Mouse (Mus musculus) left cerebral cortex, adult 8-10 months (tissue): ENCODE measurements around the gene Capzb. TPM values are rescaled to one million over a fixed set of nuclear protein-coding genes. Genes with fewer than 3 reads are reported as not detected.
A peak's percentile ranks its signal among the peaks of the same experiment; 100 is the strongest.

Experiments used
- DNase-seq, 2 experiments: peaks; one replicate each; pipeline ENCODE4 v3.0.0; 2022; ENCODE audit warnings: low spot score in 2 of 2
- total RNA-seq, 4 experiments: library from RNA; stranded (reverse); gene quantifications; 2 replicates each; pipeline ENCODE4 v1.2.4; 2022

Gene Capzb
- total RNA-seq = 100 to 1,000 TPM; 310 to 345 (median 321) TPM

DNA sequence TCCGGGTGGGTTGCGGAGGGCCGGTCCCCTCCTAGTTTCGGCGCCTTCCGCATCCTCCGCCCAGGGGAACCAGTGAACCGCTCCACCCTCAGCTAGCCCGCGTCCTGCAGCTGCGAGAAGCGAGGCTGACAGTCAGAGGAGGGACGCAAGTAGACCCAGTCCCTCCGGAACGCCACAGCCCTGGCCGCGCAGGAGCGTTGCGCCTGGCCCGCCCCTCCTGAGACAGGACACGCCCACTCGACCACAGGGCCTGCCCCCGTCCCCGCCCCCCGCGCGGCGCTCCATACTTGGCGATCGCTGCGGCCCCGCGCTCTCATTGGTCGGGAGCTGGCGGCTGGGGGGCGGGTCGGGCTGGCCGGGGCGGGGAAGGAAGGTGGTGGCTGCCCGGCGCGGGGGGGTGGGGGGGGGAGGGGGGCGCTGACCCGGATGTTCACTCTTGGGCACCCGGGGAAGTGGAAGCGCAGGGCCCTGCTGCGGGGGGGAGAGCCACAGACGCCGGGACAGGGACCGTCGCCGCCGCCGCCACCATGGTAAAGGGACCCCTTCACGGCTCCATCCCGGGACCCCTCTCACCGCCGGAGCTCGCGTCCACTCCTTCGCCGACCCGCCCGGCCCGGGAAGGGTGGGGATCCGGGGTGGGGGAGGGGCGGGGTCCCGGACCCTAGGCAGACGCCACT is at the start of gene Capzb:
Gene Capzb (plus strand): TSS at position 401 of the 677 bp plus-strand sequence.
- DNase-seq = peak; percentile 87 to 96

DNA sequence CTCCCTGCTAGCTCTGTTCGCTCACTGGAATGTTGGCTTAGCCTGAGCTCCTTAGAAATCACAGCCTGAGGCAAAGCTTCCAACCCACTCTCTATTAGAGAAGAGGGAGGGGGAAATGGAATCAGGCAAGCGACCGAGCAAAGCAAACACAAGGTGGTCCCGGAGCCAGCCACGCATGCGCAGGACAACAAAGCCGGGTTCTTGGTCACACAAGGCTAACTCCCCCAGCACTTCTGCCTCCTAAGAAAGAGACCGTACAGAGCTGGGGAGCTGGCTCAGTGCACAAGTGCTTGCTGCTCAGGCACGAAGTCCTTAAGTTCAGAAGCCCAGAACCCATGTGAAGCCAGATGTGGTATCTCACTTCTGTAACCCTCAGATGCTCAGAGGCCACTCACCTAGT is 49.7 kb upstream of the Capzb start:
- no peak for DNase-seq

DNA sequence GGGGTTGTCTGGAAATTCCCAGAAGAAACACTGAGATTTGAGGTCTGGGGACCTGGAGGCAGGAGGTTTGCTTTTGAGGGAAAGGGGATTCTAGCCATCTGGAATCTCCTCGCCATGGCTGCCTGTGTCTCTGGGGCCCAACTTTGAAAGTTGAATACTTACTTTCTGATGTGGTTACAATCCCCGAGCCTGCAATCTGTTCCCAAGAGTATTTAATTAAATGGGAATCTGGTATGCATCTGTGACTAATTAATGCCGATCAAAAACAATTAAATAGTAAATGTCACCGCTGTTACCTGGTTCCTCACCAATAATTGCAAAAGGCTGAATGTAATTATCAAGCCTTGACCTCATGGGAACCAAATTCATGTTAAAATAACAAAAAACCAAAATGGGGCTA is 48.1 kb upstream of the Capzb start:
- no peak for DNase-seq

DNA sequence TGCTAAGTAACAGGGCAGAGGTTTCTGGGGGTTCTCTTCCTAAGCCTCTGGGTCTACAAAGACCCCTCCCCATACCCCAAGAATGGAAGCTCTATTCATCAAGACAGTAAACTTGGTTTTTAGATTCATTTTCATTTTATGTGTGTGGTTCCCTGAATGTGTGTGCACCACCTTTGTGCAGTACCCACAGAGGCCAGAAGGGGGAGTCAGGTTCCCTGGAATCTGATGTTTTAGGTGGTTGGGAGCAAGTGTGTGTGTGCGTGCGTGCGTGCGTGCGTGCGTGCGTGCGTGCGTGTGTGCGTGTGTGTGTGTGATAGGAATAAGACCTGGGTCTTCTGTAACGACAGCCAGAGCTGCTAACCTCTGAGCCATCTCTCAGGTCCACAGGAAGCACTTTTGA is 47.5 kb upstream of the Capzb start:
- no peak for DNase-seq

DNA sequence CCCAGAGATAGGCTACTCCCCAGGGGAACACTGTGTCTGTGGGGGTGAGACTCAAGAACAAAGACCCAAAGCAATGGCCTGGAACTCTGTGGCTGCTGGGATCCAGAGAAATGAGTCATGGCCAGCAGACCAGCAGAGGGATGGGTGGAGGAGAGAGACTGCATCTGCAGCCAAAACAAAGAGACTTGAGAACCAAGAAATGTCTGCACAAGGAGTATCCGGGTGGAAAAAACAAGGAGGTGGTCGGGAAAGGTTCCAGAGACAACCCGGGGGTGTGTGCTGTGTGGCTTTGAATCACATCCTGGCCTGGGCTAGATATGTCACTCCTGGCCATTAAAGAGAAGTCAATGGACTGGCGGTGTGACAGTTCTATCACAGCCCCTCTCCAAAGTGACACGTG is 45.9 kb upstream of the Capzb start:
- peak in 1 of 2 experiments; percentile 52 for DNase-seq

DNA sequence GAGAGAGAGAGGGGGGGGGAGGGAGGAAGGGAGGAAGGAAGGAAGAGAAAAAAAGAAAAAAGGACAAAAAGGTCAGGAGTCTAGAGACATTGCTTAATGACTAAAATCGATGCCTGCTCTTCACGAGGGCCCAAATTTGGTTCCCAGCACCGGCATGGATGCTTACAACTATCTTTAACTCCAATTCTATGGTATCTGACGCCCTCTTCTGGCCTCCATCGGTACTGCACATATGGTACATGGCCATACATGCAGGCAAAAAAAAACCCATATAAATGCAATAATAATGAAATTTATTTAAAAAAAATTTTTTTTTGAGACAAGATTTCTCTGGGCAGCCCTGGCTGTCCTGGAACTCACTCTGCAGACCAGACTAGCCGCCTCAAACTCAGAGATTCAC is 41.3 kb upstream of the Capzb start:
- no peak for DNase-seq

DNA sequence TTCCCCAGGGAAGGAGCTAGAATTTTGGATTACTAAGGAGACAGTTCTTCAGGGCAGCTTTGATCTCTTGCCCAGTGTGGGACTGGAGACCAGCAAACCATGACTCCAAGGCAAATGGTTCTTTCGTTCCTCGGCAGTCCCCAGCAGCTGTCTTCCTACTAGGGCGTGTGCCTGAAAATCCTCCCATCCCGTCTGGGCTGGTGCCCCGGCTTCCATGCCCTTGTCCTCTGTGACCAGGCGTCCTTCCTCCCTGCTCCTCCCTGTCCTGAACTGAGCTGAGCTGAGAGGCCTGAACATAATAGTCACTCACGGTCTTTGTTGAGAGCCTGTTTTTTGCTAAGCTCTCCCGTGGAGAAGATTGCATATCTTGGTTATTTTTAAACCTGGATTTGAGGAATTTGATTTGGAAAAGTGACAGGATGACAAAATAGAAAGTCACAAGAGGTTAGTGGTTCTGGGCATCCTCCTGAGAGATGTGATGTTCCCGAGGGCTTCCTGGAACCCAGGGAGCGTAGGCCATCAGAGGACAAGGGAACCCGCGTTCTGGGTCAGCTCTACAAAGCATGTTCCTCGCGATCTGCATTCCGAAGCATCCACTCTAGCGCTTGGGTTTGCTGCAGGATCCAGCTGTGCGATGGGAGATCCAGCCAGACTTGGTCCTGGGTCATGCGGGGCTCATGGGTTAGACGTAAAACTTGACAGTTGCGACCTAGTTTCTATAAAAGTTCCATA is 38.0 kb upstream of the Capzb start:
- DNase-seq = no peak

DNA sequence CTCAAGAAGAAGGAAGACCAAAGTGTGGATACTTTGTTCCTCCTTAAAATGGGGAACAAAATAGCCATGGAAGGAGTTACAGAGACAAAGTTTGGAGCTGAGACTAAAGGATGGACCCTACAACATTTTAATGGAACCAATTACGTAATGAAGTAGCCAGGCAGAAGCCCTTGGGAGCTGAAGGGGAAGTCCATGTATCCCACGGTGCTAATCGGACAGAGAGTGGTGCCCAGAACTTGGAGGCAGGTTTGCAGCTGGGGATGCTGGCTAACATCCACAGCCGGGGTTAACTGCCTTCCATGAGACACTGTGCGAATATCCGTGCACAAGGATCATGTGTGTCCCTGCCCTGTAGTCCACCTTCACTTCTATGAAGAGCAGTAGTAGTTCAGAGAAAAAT is 36.2 kb upstream of the Capzb start:
- DNase-seq = no peak

DNA sequence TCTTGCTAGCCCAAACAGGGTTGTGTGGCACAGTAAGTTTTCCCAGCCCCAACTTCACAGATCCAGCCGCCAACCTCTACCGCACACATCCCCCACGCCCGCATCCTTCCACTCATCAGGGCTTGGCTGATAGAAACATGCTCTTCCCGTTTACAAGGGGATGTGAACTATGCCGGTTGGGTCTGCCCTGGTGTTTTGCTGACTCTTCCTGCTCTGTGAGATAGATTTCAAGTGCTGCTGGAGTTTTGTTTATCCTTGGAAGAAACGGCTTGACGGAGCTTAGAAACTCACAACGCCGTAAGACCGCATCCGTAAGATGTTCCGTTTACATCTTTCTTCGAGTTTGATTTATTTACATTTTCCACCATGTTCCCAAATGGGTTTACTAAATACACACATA is 34.3 kb upstream of the Capzb start:
- no peak for DNase-seq

DNA sequence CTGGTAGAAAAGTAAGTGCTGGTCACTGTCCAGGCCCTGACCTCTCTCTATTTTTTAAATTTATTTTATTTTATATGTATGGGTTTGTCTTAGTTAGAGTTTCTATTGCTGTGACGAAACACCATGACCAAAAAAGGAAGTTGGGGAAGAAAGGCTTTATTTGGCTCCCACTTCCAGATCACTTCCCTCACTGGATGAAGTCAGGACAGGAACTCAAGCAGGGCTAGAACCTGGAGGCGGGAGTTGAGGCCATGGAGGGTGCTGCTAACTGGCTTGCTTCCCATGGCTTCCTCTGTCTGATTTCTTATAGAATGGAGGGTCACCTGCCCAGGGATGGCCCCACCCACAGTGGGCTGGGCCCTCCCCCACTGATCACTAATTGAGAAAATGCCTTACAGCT is 31.6 kb upstream of the Capzb start:
- no peak for DNase-seq

DNA sequence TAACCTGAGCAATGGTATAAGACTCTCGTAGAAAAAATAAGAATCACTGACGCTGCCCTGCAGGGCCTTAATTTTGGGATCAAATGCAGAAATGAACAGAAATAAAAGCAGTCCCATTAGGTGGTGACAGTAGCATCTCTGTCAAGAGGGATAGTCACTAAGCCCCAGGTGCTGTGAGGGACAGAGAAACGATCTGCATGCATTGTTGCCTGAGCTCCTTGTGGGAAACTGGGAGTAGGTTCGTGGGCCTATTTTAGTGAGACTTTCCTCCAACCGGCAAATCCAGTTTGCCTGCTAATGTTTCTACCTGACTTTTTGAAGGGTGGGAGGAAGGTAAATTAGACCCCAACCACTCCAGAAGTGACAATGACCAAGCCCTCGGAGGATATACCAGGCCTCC is 28.6 kb upstream of the Capzb start:
- DNase-seq = no peak

DNA sequence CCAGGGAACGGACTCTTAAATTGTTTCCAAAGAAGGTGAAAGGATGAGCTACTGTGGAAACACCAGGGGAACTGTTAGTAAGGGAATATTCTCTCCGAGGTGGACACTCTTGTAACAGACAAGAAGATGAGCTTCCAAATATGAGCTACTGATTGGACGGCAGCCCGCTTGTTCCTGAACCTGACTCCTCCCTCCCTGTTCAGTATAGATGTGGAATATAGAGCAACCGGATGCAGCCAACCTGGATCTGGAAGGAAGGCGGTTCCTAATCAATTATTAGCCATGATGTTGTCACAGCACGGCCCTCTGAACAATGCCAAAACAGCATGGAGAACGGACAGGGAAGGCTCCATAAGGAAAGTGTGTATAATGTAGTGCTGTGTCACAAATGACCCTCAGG is 27.4 kb upstream of the Capzb start:
- no peak for DNase-seq

DNA sequence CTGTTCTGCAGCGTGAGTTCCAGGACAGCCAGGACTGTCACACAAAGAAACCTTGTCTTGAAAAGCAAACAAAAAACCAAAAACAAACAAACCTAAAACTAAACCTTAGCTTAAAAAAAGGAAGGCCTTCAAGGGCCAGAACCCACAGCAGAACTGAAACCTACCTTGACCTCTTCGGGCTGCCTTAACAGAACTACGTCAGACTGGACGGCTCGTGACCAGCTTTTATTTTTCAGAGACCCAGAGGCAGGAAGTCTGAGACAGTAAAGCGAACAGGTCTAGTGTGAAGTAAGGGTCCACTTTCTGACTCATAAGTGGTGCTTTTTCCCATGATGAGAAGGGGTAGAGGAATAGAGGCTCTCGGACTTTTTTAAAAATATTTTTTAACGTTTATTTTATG is 26.5 kb upstream of the Capzb start:
- no peak for DNase-seq

DNA sequence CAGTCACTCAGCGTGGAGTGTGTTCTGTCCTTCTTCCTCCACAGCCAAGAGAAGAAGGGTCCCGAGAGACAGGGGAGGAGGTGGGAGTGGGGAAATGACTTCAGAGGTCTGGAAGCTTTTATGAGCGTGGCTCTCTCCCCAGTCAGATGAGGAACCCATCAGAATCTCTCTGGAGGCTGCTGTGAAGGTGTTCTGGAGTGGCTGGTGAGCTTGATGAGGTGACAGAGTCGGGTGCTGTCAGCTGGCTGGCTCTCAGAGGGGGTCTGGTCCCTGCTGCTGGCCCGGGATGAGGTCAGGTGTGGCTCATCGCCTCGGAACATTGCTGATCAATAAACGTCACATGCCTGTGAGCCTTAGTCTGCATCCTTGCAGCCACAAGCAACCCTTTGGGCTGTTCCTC is 25.6 kb upstream of the Capzb start:
- DNase-seq = no peak

DNA sequence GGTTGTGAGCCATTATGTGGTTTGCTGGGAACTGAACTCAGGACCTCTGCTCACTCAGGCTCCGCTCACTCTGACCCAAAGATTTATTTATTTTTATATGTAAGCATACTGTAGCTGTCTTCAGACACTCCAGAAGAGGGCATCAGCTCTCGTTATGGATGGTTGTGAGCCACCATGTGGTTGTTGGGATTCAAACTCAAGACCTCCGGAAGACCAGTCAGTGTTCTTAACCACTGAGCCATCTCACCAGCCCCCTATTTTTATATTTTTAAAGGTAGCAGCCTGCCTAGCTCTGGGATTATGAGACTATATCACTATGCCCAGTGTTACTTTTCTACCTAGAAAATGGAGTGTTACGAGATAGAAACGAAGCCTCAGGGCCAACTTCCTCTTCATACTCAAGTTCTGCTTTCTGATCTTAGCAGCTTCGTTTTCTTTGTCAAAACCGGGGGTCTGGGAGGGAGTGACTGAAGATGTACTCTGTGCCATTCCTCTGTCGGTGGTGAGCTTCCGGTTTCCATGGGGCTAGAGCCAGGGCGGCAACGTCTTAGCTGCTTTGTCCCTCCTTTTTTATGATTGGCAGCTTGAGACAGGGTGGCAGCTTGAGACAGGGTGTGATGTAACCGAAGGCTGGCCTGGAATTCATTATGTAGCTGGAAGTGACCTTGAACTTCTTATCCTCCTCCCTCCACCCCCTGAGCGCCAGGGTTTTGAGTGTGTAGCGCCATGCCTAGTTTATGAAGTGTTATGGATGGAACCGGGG is 23.5 kb upstream of the Capzb start:
- no peak for DNase-seq

DNA sequence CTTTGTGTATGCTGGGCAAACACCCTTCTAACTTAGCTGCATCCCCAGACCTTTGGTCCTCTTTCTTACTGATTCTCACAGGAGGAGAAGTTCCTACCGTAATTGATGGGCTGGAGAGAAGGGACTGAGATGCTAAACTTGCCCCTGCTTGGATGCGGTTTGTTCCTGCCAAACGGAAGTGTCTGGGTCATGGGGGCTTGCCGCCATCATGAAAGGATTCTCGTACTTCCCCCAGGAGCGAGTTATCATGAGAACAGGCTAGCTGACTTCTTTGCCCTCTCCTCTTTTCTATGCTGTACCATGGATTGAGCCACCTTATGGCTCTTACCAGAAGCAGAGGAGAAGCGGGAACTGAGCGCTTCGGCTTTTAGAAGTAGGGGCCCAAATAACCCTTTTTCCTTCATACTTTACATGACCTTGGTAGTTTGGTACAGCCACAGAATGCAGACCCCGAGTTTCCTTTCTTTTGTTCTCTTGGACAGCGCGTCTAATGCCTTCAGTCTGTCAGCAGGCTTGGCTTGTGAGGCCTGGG is 22.9 kb upstream of the Capzb start:
- DNase-seq = no peak

DNA sequence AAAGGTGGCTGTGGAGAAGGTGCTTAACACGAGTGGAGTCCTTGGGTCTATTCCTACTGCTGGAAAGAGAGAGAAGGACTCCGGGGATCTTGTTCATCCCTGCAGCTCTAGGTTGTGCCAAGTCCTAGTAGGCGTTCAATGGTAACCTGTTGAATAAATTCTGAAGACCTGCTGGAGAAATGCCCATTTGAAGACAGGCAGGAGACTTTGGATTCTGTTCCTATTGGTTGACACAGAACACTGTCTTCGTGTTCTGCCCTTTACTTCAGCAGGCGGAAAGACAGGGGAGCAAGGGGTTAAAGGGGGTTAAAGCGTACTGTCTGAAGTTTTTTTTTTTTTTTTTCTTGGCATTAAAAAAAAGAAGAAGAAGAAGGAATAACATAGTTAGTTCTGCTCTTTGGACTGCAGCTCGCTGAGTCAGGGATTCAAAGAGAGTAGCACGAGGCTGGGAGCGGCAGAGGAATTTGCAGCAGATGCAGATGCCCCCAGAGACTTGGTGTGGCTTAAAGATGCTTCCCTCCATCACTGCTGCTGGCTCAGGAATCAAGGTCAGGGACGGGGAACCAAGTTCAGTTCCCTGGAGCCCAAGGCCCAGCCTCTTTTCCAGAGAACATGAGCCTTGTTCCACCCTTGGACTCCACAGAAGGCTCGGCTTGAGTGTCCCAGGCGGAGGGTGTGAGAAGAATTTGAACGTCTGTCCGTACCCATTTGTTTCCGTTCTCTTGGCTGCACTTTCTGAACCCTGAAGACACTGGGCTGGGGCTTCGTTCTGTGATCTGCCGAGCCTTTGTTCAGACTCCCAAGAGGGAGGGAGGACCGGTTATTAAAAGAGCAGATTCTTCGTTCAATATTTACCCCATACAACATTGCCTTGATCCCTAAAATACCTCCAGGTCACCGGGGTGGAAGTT is 17.4 kb upstream of the Capzb start:
- no peak for DNase-seq

DNA sequence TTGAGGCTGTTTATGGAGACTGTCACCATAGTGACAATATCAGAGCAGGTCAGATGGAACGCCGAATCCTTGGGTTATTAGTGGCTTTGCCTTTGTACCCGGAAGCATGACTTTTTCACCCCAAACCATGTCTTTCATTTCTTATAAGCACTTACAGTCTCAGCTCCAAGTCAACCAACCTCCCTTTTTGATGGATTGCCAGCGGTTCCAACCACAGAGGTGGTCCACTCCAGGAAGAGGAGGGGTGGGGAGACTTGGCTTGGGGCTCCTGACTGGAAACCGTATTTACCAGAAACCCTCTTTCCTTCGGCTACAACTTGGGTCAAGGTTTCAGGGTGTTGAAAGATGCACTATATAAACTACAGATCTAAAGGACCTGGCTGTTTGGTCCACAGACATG is 16.7 kb upstream of the Capzb start:
- no peak for DNase-seq

DNA sequence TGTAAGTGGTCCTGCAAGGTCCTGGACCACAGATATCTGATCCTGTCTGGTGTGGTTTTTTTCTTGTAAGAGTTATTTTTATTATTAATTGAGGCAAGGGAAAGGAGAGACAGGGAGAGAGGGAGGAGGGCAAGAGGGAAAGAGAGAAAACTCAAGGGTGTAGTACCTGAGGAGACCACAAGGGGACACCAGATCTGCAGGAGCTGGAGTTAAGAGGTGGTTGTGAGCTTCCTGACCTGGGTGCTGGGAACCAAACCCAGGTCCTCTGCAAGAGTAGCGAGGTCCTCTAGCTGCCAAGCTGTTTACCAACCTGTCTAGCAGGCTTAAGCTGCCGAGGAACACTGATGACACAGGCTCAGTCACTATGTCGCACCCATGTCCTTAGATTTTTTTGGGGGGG is 14.8 kb upstream of the Capzb start:
- DNase-seq = no peak

DNA sequence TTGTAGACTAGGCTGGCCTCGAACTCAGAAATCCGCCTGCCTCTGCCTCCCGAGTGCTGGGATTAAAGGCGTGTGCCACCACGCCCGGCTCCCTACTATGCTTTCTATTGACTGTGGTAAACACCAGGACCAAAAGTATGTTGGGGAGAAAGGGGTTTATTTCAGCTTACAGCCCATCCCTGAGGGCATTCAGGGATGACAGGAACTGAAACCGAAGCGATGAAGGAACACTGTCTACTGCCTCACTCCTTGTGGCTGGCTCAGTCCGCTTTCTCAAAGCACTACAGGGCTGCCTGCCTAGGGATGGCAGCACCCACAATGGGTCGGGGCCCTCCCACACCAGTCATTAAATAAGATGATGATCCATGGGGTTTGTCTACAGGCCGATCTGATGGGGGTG is 14.3 kb upstream of the Capzb start:
- no peak for DNase-seq

DNA sequence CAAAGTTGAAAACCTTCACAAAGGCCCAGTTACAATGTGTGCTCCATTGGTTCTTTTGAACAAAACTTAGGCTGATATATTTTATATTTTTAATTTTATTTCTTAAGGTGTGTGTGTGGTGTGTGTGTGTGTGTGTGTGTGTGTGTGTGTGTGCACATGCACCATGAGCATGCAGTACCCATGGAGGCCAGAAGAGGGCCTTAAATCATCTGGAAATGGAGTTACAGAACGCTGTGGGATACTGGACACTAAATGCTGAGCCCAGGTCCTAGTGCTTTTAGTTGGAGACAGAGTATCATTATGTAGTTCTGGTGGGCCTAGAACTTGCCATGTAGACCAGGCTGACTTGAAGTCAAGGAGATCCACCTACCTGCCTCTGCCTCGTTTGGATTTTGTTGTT is 13.5 kb upstream of the Capzb start:
- DNase-seq = no peak
